Mouse (Mus musculus) liver, postnatal 0 days (tissue): ENCODE measurements around the gene Ugt1a6a.
A peak's percentile ranks its signal among the peaks of the same experiment; 100 is the strongest.
"Not testable (repeated sequence)": the region's sequence is repeated elsewhere in the genome, so short reads cannot be mapped to it uniquely, and the experiment has no call there.

Experiments used
- CTCF ChIP-seq: sonication (generic); IDR thresholded peaks from 2 replicates; pipeline ENCODE4 v1.5.1; 2016; ENCODE audit warnings: antibody characterized with exemption, low read depth
- EP300 ChIP-seq: IDR thresholded peaks from 2 replicates; pipeline ENCODE4 v1.6.1; 2016; ENCODE audit warnings: antibody characterized with exemption, low read depth, mild to moderate bottlenecking

DNA sequence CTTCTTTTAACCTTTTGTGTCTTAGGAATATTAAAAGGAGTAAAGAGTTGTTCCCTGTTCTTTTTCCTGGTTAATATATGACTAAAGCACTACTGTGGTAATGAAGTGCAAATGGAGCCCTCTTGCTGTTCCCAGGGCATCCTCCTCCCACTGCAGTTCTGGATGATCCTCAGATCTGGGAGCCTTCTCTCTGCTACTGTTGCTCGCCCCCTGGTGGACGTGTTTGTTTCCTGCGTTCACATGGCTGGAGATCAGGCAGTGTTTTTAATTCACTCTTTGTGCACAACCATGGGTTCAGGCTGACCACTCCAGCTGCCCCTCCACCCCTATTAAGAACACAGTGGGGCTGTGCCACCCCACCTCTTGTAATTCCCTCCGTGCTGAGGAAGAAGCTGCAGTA, 14.1 kb upstream of the Ugt1a6a start:
- TF ChIP-seq CTCF: peak; percentile 51
- TF ChIP-seq EP300: not testable (repeated sequence)
